9 mouse cellular contexts compared by ENCODE assay signal in the genomic region with DNA sequence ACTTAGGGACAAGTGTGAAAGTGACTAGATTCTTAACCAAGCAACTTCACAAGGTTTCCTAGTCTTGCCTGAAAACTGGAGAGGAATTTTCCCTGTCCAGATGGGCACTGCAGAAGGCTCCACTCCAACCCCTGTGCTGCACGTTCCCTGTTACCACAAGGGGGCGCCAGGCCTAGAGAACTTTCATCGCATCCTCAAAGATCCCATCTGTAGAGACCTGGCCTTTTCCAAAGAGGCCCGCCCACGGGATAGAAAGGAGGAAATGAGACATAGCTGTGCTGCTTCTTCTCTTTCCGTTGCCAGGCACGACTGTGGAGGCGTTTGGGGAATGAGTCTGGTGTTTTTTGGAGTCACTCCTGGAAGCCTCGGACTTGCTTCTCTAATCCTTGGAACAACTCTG.
DNase-seq lines count a peak whose midpoint lies in the region; ATAC-seq and TF ChIP-seq lines count a peak whose summit lies in the region.
"Had no signal": no experiment of that assay in that cellular context is flagged by ENCODE, and none has a peak within 500 bp of the region (broad histone marks: within the 10 kb centered on the region; RNA-seq: fewer than 3 reads in every experiment).

No protein-coding gene starts in this region.

- intact Hi-C loops in gastrocnemius, postnatal 14 days (cut with DNase I; ENCODE audit: low total_unique reads): no loop called here

- H3K4me3 ChIP-seq in midbrain, embryonic 11.5 days (ENCODE audit: low read depth, low read length): no peak overlapping the region
- no peak overlapping the region for H3K4me3 ChIP-seq in midbrain, embryonic 16.5 days (ENCODE audit: low read depth, low read length)
- H3K4me3 ChIP-seq in layer of hippocampus, adult 2 months: no peak overlapping the region
- H3K4me3 ChIP-seq: heart, embryonic 15.5 days had no signal

- H3K4me1 ChIP-seq in midbrain, embryonic 11.5 days (ENCODE audit: control insufficient read depth, insufficient read depth, low read length): no peaks in the 10 kb centered on the region
- H3K4me1 ChIP-seq in midbrain, embryonic 16.5 days (ENCODE audit: control insufficient read depth, insufficient read depth, low read length): no peaks in the 10 kb centered on the region
- H3K4me1 ChIP-seq: heart, embryonic 15.5 days had no signal

- H3K27me3 ChIP-seq in midbrain, embryonic 11.5 days (ENCODE audit: control insufficient read depth, insufficient read depth, low read length): no peaks in the 10 kb centered on the region
- H3K27me3 ChIP-seq in midbrain, embryonic 16.5 days (ENCODE audit: control insufficient read depth, insufficient read depth, low read depth, low read length): no peaks in the 10 kb centered on the region
- H3K27me3 ChIP-seq: heart, embryonic 15.5 days had no signal

- H3K36me3 ChIP-seq in midbrain, embryonic 11.5 days (ENCODE audit: control insufficient read depth, insufficient read depth, low read length): no peaks in the 10 kb centered on the region
- no peaks in the 10 kb centered on the region for H3K36me3 ChIP-seq in midbrain, embryonic 16.5 days (ENCODE audit: control insufficient read depth, insufficient read depth, low read length)
- H3K36me3 ChIP-seq: heart, embryonic 15.5 days had no signal

- 26% methylated on average over 9 of the region's 9 CpGs for WGBS in midbrain, embryonic 11.5 days
- 23% methylated on average over 9 of the region's 9 CpGs for WGBS in midbrain, embryonic 16.5 days

- no peaks in the 10 kb centered on the region for H3K9me3 ChIP-seq in midbrain, embryonic 11.5 days (ENCODE audit: control insufficient read depth, low read length)
- no peaks in the 10 kb centered on the region for H3K9me3 ChIP-seq in midbrain, embryonic 16.5 days (replicated peaks; ENCODE audit: control insufficient read depth, low read length, poor library complexity, severe bottlenecking)
- H3K9me3 ChIP-seq: heart, embryonic 15.5 days had no signal

- DNase-seq in midbrain, embryonic 11.5 days (ENCODE audit: low spot score, missing footprints): peak; percentile 90
- DNase-seq in c-Kit-positive CD71-negative TER-119-negative erythroid progenitor cells, embryonic 14.5 days (ENCODE audit: low read depth): peak; percentile 44
- DNase-seq in gastrocnemius, postnatal 14 days: peak; percentile 73
- DNase-seq in layer of hippocampus, adult 2 months (ENCODE audit: low spot score in 2 of 2): peak; percentile 74 to 85
- DNase-seq in lung, postnatal 10 days: peak; percentile 75
- DNase-seq in right cerebral cortex, postnatal 14 days: peak; percentile 79
- DNase-seq in urinary bladder, postnatal 4 days (ENCODE audit: low spot score in 2 of 2): peak; percentile 41 to 76

- no peak overlapping the region for H3K27ac ChIP-seq in midbrain, embryonic 11.5 days (ENCODE audit: low read depth, low read length)
- no peak overlapping the region for H3K27ac ChIP-seq in midbrain, embryonic 16.5 days (ENCODE audit: low read length)
- peak overlapping the region; percentile 54; the same call in 1 of the 2 replicates for H3K27ac ChIP-seq in layer of hippocampus, adult 2 months
- H3K27ac ChIP-seq: heart, embryonic 15.5 days had no signal

- H3K4me2 ChIP-seq in midbrain, embryonic 11.5 days: no peak overlapping the region
- H3K4me2 ChIP-seq in midbrain, embryonic 16.5 days (ENCODE audit: low read length): no peak overlapping the region
- H3K4me2 ChIP-seq: heart, embryonic 15.5 days had no signal

- H3K9ac ChIP-seq in midbrain, embryonic 11.5 days (ENCODE audit: low read length): no peak overlapping the region
- no peak overlapping the region for H3K9ac ChIP-seq in midbrain, embryonic 16.5 days (ENCODE audit: low read depth, low read length)
- H3K9ac ChIP-seq: heart, embryonic 15.5 days had no signal

- peak; percentile 86 for TF ChIP-seq CTCF in layer of hippocampus, adult 2 months (conservative IDR thresholded peaks at IDR 0.05)

- peak; percentile 55; the same call in 1 of the 2 replicates for ATAC-seq in midbrain, embryonic 11.5 days (ENCODE audit: low FRiP score)
- no peak for ATAC-seq in midbrain, embryonic 16.5 days
